Mouse (Mus musculus): Measurements from ENCODE around the gene Mief1.

Mief1 gene

DNA sequence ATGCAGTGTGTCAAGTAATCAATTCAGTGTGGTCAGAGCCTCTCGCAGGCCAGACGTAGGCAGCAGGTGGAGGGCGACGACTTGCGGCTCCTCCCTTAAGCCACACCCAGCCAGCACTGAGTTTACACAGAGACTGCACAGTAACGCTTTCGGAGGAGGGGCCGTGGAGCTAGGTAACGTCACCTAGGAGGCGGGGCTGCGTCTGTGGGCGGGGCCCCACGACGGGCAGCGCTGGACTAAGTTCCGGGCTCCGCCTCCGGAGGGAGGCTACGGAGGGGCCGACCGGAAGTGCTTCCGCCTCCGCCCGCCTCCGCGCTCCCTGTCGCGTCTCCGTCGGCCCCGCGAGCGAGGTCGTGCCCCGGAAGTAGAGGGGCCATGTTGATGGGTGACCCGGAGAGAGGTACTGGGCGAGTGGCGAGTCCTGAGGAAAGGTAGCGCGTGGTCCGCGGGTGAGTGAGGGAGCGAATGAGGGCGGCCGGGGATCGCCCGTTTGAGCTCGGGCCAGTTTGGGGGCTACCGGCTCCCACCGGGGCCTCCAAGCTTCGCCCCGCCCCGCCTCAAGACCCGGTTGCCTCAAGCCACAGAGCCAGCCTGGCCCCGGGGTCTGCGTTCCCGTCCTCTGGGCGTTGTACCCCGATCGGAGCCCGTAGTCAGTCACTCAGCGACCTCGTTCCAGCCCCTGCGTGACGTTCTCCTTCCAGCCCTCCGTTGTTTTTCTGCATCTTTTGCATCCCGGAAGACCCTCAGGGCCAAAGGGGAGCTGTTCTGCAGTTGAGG lies at the start of gene Mief1:
Gene Mief1 (plus strand): TSS at position 286 of the 777 bp plus-strand sequence.
- DNase-seq: peak; percentile 99

DNA sequence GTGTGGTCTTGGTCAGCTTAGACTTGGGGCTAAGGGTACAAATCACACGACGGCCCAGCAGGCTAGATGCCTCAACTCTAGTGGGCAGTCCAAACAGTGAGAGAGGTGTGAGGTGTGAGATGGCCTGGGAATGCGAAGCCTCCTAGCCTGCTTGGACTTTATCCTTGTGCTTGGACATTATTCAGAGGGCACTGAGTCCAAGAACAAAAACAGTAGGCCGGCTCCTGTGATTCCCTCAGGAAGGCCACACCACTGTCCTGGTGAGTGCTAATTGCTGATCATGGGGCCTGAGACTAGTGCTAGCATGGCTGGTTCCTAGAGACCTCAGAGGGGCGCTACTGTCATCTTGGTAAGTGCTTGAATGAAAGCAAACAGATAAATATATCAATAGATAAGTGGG lies 44.9 kb upstream of the Mief1 start:
- DNase-seq: no peak

- no peak for DNase-seq
These were observed 43.7 kb upstream of the Mief1 start for GRCm38 (mm10) chr15:80190075-80190474.

GRCm38 (mm10) chr15:80191585-80192245 lies 42.1 kb upstream of the Mief1 start:
- no peak for DNase-seq

DNA sequence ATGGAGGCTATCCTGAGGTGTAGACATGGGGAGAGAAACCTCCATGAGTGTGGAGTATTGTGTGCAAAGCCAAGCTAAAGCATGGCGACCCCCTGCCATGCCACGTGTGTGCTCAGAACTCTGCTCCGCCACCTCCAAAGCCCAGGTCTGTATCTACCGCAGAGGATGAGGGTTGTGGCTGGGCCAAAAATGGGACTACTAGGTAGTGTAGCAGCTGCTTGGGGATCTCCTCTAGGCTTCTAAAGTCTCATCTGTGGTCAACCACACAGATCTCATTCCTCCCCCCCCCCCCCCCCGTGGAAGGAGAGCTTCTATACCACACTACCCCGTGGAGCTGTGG lies 41.6 kb upstream of the Mief1 start:
- no peak for DNase-seq

DNA sequence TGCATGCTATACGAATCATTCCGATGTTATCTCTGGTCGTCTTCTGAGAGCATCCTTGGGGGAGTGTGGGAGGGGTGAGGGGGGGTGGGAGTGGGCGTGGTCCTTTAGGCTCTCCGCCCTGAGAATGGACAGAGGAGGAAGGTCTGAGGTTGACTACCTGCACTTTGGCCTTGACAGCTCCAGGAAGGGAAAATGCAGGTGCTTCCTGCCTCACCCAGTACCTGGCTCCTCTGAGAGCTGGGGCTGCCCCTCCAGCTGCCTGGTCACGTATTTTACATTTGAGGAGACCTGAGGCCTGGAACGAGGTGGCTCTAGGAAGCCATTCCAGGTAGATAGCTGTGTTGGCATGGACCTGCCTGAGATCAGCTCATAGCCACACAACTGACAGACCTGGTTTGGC lies 41.0 kb upstream of the Mief1 start:
- no peak for DNase-seq

- DNase-seq: no peak
These were observed 34.3 kb upstream of the Mief1 start for GRCm38 (mm10) chr15:80199556-80199955.

DNA sequence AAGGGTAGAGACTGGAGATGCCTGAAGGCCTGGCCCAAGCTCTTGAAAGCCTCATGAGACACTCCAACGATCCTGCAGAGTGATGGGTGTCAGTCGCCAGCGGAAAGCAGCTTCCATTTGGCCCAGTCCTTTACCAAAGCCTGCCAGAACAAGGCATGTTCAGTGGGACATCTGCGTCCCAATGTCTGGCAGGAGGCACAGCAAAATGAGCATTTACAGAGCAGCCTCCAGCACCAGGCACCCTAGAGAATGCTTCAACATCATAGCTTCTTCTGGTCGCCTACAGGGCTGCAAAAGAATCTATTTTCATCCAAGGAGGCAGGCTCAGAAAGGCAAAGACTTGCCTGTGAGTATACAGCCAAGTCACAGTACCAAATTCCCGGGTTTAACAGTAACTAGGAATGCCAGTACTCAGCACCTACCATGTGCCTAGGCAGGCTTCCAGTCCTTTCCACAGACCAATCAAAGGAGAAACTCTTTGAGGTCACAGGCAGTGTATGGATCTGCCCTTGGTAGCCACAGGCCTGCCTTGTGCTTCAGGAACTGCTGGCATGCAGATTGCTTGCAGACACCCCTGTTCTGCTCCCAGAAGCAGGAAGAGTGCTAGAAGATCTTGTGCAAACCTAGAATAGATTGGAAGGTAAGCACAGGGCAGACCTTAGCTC lies 31.6 kb upstream of the Mief1 start:
- DNase-seq: no peak

DNA sequence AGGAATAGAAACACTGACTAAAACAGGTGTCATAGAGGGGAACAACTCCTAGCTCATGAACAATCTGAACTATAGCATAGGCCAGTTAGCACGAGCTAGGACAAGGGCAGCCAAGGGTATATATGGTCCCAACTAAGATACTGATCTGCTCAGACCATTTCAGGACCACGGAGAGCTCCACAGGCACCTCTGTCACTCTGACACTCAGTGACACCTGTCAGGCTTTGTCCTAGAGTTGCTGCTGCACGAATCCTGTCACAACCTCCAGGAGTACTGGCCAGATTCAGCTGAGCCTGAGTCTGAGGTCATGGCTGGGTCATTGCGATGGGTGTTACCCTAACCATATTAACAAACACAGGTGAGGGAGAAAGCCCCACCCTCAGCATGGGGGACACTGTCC lies 30.4 kb upstream of the Mief1 start:
- no peak for DNase-seq

DNA sequence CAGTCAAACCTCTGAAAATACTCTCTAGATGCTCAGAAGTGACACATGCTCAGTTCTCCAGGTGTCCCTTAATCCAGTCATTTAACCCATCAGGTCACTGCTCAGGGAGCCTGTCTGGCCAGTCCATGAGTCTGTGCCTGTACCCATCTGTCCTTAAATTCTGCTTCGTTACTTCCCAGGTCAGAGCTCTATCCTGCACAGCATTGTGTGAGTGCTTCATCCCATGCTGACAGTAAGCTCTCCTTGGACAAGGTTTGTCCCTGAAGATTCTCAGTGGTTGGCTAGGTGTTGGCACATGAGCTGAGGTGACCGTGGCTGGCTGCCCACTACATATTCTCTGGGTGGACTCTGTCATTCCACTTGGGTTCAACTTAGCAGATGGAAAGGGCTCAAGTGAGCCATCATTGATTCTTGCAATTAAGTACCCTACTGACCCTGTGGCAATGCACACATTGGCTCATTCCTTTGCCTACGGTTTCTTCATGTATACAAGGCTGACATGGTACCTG lies 27.7 kb upstream of the Mief1 start:
- DNase-seq: no peak

DNA sequence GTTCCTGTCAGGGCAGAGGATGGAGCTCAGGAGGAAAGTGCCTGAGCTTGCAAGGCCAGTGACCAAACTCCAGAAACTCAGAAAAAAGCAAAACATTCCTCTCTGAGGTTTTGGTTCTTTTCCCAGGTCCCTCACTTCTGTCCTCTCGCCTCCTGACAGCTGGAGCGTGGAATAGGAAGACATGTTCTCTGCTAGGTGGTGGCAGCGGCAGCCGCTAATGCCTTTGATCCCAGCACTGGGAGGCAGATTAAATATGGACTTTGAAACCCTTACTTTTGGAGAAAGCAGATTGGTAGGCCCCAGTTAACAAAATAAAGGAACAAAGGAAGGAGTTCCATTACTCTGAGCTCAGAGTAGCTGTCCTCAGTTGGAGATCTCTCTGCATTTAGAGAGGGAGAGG lies 25.4 kb upstream of the Mief1 start:
- no peak for DNase-seq

GRCm38 (mm10) chr15:80213688-80214087 lies 20.1 kb upstream of the Mief1 start:
- no peak for DNase-seq

DNA sequence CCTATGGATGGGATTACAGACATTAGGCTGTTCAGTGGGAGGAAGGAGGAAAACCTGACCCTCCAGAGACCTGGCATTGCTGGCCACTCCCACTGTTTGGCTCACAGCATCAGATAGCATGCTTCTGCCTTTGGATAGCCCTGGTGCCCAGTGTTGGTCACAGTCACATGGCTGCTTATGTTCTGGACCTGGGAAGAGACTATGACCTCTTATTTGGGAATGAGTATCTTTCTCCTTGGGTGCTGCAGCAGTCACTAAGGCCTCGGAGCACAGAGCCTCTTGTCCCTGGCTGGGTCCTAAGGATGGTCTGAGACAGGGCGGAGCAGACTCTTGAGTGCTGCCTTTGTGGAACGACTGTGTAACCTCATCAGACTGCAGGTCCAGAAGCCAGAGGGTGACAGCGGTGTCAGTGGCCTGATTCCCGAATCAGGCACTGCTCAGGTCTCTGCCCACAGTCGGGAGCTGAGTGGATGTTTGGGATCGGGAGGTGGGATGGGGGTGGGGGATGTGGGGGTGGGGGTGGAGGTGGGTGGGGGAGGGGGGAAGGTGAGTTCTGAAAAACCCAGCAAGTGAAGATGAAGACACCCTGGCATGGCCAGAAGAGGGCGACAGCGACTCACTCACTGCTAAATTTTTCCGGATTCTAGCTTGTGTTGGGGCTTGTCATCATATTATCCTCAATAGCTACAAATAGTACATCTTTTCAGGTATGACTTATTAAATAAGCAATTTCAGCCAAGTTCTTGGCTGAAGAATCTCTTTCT lies 17.9 kb upstream of the Mief1 start:
- DNase-seq: peak in 1 of 2 experiments; percentile 21

DNA sequence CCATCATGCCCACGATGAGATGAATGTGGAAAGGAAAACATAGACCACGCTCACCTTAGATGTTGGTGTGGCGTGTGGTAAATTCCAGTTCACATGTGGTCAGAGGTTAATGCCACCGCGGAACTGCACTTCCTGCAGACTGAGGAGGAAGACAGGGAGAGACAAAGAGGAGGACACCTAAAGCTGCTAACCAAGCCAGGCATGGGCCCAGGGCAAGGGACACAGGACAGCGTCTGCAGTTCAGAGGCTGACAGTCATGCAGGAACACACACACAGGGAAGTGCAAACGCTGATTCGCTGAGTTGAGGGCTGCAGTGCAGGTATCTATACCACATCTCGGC lies 17.4 kb upstream of the Mief1 start:
- no peak for DNase-seq

GRCm38 (mm10) chr15:80217476-80217875 lies 16.3 kb upstream of the Mief1 start:
- no peak for DNase-seq

DNA sequence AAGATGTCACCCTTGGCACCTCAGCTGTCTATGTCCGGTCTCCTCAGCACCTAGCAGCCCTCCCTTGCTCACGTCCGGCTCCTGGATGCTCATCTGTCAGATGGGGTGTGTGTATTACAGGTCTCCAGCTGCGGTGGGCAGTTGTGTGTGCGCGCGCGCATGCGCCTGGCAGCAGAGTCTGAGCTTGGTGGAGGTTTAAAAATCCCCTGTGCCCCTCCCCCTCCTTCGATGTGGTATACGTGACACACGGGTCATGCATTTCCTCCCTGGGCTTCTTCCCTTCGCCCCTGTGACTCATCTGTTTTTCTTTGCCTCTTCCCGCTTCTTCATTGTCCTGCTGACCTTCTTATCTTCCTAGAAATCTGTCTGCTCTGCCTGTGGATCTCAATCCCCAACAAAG lies 14.6 kb upstream of the Mief1 start:
- peak in 1 of 2 experiments; percentile 21 for DNase-seq

GRCm38 (mm10) chr15:80219705-80220657 lies 13.8 kb upstream of the Mief1 start:
- no peak for DNase-seq

GRCm38 (mm10) chr15:80221031-80221430 lies 12.8 kb upstream of the Mief1 start:
- no peak for DNase-seq

DNA sequence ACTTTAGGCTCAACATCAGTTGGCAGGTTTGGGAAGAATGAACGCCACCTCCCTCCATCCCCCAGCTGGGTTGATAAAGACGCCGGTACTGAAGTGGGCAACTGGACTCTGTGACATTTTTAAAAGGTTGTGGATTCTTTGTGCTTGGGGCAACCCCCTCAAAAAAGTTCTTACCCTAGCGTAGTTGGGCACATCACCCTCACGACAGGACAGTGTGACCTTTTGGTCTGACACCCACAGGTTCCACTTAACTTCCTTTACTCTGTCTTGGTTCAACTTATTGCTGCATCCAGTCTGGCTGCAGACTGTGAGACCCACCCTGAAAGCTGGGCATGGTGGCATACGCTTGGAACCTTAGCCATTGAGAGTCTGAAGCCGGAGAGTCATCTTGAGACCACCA lies 10.1 kb upstream of the Mief1 start:
- no peak for DNase-seq

DNA sequence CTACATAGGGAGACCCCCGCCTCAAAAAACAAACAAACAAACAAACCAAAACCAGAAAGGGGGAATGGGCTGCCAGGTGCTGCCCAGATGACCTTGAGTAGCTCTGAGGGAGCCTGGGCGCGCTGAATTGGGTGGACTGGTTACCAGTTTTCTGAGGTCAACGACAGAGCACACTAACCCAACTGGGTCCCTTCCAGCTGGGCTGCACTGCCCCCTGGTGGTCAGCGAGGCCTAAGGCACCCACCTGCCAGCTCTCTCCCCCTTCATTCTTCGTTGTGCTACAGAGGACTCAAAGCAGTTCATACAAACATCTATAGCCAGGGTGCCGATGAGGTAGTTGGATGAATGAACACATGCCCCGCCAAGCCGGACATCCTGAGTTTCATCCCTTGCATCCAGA lies 8.6 kb upstream of the Mief1 start:
- peak; percentile 56 to 74 for DNase-seq

GRCm38 (mm10) chr15:80225796-80226195 lies 8.0 kb upstream of the Mief1 start:
- DNase-seq: peak; percentile 31 to 65
